Mouse (Mus musculus): ENCODE measurements at regions not wholly inside any gene's neighbourhood (a gene's known extent, or its start where the extent isn't known, plus 50 kb on each side); places are given as distances from the start of the nearest gene placed in this dataset.
A peak's percentile ranks its signal among the peaks of the same experiment; 100 is the strongest.

GRCm38 (mm10) chr13:63660431-63660830 lies 87.0 kb upstream of the Ptch1 start:
- H3K27me3 ChIP-seq (replicated peaks): no peaks in the 10 kb centered on the region
- 82% methylated on average over 4 of the region's 4 CpGs for WGBS
- H3K9ac ChIP-seq (replicated peaks): no peak overlapping the region
- H3K36me3 ChIP-seq: no peaks in the 10 kb centered on the region
- no peak overlapping the region for H3K4me2 ChIP-seq
- no peak overlapping the region for H3K4me3 ChIP-seq (replicated peaks)
- no peak for ATAC-seq (ENCODE audit: low FRiP score)
- H3K27ac ChIP-seq (replicated peaks): no peak overlapping the region
- H3K4me1 ChIP-seq: no peaks in the 10 kb centered on the region
- H3K9me3 ChIP-seq (replicated peaks): no peaks in the 10 kb centered on the region

DNA sequence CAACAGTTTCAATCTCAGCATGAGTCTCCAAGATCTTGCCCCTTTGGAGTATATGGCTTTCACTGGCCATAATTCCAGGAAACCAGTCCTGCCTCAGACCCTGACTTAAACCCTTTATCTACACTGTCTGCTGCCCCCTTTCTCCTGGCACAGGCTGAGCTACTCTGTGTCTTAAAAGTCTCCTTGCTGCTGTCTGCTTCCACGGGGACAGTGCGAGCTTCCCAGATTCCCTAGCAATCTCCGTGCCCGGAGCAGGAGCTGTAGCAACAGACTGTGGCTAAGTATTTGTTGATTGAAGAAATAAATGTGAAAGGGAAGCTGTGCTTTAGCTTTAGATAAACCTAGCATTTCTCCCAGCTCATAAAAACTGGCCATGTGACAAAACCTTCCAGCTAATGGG lies 95.2 kb upstream of the Ptch1 start:
- no peak for ATAC-seq (ENCODE audit: low FRiP score)

DNA sequence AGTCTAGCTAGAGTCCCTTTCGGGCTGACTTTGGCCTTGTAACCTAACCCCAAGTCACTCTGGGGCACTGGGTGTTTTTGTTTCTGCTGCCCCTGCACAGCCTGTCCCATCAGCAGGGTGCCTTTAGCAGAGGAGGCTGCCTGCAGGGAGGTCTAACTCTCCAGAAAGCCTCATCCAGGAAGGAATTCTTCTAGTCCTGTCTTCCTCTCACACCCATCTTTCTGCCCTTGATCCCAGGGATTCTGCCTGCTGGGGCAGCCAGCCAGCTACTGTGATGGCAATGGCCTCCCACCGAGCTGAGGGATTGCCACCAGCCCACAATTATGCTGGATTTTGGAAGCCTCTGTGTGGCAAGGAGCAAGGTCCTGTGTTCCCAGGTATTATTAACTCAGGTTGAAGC lies 95.6 kb upstream of the Ptch1 start:
- H3K4me1 ChIP-seq: peaks cover 10% of the 10 kb centered on the region
- ATAC-seq (ENCODE audit: low FRiP score): no peak
- H3K9ac ChIP-seq (replicated peaks): no peak overlapping the region
- no peak overlapping the region for H3K4me3 ChIP-seq (replicated peaks)
- WGBS: 7% methylated on average over 2 of the region's 2 CpGs
- H3K9me3 ChIP-seq (replicated peaks): no peaks in the 10 kb centered on the region
- no peaks in the 10 kb centered on the region for H3K36me3 ChIP-seq
- H3K27me3 ChIP-seq (replicated peaks): no peaks in the 10 kb centered on the region
- no peak overlapping the region for H3K4me2 ChIP-seq
- H3K27ac ChIP-seq (replicated peaks): peak overlapping the region; percentile 37; the same call in 1 of the 2 replicates

More for the DNA sequence above, 95.2 kb upstream of the Ptch1 start:
- Histone ChIP-seq H3K4me3 (replicated peaks) (no peak overlapping the region), H3K9ac (replicated peaks) (no peak overlapping the region), H3K9me3 (replicated peaks) (no peaks in the 10 kb centered on the region), H3K4me1 (peaks cover 10% of the 10 kb centered on the region), H3K4me2 (no peak overlapping the region), H3K27ac (replicated peaks) (peak overlapping the region; percentile 37; the same call in 1 of the 2 replicates), H3K36me3 (no peaks in the 10 kb centered on the region), H3K27me3 (replicated peaks) (no peaks in the 10 kb centered on the region)
- WGBS: 15% methylated on average over 4 of the region's 4 CpGs

- Histone ChIP-seq H3K4me3 (replicated peaks) (no peak overlapping the region), H3K4me2 (no peak overlapping the region), H3K4me1 (peaks cover 10% of the 10 kb centered on the region), H3K9ac (replicated peaks) (no peak overlapping the region), H3K27me3 (replicated peaks) (no peaks in the 10 kb centered on the region), H3K27ac (replicated peaks) (no peak overlapping the region), H3K36me3 (no peaks in the 10 kb centered on the region), H3K9me3 (replicated peaks) (no peaks in the 10 kb centered on the region)
- no peak for ATAC-seq (ENCODE audit: low FRiP score)
- 64% methylated on average over 4 of the region's 4 CpGs for WGBS
These were observed 99.0 kb upstream of the Ptch1 start for GRCm38 (mm10) chr13:63672425-63672824.

DNA sequence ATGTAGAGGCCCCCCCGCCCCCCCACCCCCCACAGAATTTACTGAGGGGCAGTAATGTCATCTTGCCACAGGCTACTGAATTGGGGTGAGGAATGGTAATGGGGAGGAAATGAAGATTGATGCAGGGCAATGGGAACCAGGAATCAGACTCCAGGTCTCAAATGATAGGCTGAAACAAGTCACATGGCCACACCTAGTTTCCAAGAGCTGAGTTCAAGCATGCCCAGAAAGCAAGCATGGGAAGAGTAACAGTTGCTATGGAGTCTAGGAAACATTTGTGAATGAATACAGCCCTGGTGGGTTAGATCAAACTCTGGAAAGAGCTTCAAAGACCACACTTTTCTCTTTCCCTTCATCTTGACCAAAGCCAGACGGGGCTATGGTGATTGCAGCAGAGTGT lies 104.3 kb upstream of the Ptch1 start:
- 64% methylated on average over 2 of the region's 2 CpGs for WGBS
- Histone ChIP-seq H3K4me2 (no peak overlapping the region), H3K4me3 (replicated peaks) (no peak overlapping the region), H3K27me3 (replicated peaks) (no peaks in the 10 kb centered on the region), H3K9me3 (replicated peaks) (no peaks in the 10 kb centered on the region), H3K27ac (replicated peaks) (no peak overlapping the region), H3K4me1 (no peaks in the 10 kb centered on the region; the same call in 1 of the 2 replicates), H3K36me3 (no peaks in the 10 kb centered on the region), H3K9ac (replicated peaks) (no peak overlapping the region)
- no peak for ATAC-seq (ENCODE audit: low FRiP score)

GRCm38 (mm10) chr13:63678265-63679260 lies 105.2 kb upstream of the Ptch1 start:
- Histone ChIP-seq H3K4me3 (replicated peaks) (no peak overlapping the region), H3K9ac (replicated peaks) (no peak overlapping the region), H3K36me3 (no peaks in the 10 kb centered on the region), H3K27me3 (replicated peaks) (no peaks in the 10 kb centered on the region), H3K4me1 (no peaks in the 10 kb centered on the region; the same call in 1 of the 2 replicates), H3K27ac (replicated peaks) (no peak overlapping the region), H3K9me3 (replicated peaks) (no peaks in the 10 kb centered on the region), H3K4me2 (no peak overlapping the region)
- ATAC-seq (ENCODE audit: low FRiP score): no peak
- 76% methylated on average over 10 of the region's 10 CpGs for WGBS

DNA sequence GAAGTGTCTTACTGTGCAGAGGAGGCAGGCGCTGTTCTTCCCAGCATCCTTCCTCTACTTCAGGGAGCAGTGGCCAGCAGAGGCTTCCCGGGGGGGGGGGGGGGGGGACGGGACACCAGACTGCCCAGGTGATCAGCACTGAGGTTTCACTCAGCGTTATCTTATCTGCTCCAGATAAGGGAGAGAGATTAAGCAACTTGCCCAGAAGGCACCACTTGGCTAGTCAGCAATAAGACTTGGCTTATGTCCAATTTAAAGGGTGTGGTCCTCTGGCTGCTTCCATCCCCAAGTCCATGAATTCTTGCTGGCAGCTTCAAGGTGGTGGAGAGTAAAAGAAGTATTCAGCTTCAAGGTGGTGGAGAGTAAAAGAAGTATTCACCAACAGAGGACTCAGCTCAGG lies 108.9 kb upstream of the Ptch1 start:
- no peak overlapping the region for H3K4me2 ChIP-seq
- H3K9ac ChIP-seq (replicated peaks): no peak overlapping the region
- no peak for ATAC-seq (ENCODE audit: low FRiP score)
- no peaks in the 10 kb centered on the region for H3K36me3 ChIP-seq
- H3K27me3 ChIP-seq (replicated peaks): no peaks in the 10 kb centered on the region
- H3K4me3 ChIP-seq (replicated peaks): no peak overlapping the region
- H3K27ac ChIP-seq (replicated peaks): no peak overlapping the region
- WGBS: 71% methylated on average over 4 of the region's 4 CpGs
- no peaks in the 10 kb centered on the region for H3K9me3 ChIP-seq (replicated peaks)
- no peaks in the 10 kb centered on the region; the same call in 1 of the 2 replicates for H3K4me1 ChIP-seq

- Histone ChIP-seq H3K27me3 (replicated peaks) (no peaks in the 10 kb centered on the region), H3K4me2 (no peak overlapping the region), H3K9me3 (replicated peaks) (no peaks in the 10 kb centered on the region), H3K9ac (replicated peaks) (no peak overlapping the region), H3K4me1 (no peaks in the 10 kb centered on the region), H3K4me3 (replicated peaks) (no peak overlapping the region), H3K36me3 (no peaks in the 10 kb centered on the region), H3K27ac (replicated peaks) (0 out of 2 replicates have a peak overlapping the region, but pooled peaks have one; percentile 18)
- WGBS: 38% methylated on average over 5 of the region's 5 CpGs
- ATAC-seq (ENCODE audit: low FRiP score): no peak
These were observed 118.6 kb upstream of the Ptch1 start for GRCm38 (mm10) chr13:63691974-63692373.

- Histone ChIP-seq H3K9ac (replicated peaks) (no peak overlapping the region), H3K9me3 (replicated peaks) (no peaks in the 10 kb centered on the region), H3K4me1 (no peaks in the 10 kb centered on the region), H3K36me3 (no peaks in the 10 kb centered on the region), H3K4me3 (replicated peaks) (no peak overlapping the region), H3K4me2 (no peak overlapping the region), H3K27me3 (replicated peaks) (no peaks in the 10 kb centered on the region), H3K27ac (replicated peaks) (no peak overlapping the region)
- ATAC-seq (ENCODE audit: low FRiP score): no peak
- WGBS: 68% methylated on average over 5 of the region's 5 CpGs
These were observed 120.2 kb upstream of the Ptch1 start for GRCm38 (mm10) chr13:63693636-63694035.

DNA sequence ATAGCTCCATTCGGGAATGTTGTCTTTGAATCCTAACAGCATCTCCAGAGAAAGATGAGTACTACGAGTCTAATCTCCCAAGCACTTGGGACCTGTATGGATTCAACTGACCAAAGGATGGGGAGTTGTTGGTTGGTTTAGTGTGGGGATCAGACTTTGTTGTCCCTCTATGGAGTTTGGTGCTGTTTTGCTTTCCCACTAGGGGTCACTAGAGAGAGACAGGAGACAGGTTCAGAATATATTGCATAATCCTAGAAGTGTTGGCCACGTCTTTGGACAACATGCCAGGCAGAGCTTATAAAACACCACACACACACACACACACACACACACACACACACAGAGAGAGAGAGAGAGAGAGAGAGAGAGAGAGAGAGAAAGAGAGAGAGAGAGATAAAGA lies 118.6 kb upstream of the Ercc6l2 start:
- ATAC-seq (ENCODE audit: low FRiP score): no peak
- Histone ChIP-seq H3K27me3 (replicated peaks) (no peaks in the 10 kb centered on the region), H3K9ac (replicated peaks) (no peak overlapping the region), H3K4me3 (replicated peaks) (no peak overlapping the region), H3K4me1 (peaks cover 6% of the 10 kb centered on the region), H3K9me3 (replicated peaks) (no peaks in the 10 kb centered on the region), H3K4me2 (no peak overlapping the region), H3K27ac (replicated peaks) (no peak overlapping the region), H3K36me3 (no peaks in the 10 kb centered on the region)
- WGBS: 69% methylated on average over 3 of the region's 3 CpGs

- Histone ChIP-seq H3K27me3 (replicated peaks) (no peaks in the 10 kb centered on the region), H3K27ac (replicated peaks) (no peak overlapping the region), H3K4me3 (replicated peaks) (no peak overlapping the region), H3K36me3 (no peaks in the 10 kb centered on the region), H3K9ac (replicated peaks) (no peak overlapping the region), H3K4me2 (no peak overlapping the region), H3K9me3 (replicated peaks) (no peaks in the 10 kb centered on the region), H3K4me1 (peaks cover 10% of the 10 kb centered on the region)
- WGBS: 68% methylated on average over 2 of the region's 2 CpGs
- ATAC-seq (ENCODE audit: low FRiP score): no peak
These were observed 115.4 kb upstream of the Ercc6l2 start for GRCm38 (mm10) chr13:63699624-63700023.

- Histone ChIP-seq H3K36me3 (no peaks in the 10 kb centered on the region), H3K27ac (replicated peaks) (peak overlapping the region; percentile 58; the same call in 1 of the 2 replicates), H3K9me3 (replicated peaks) (no peaks in the 10 kb centered on the region), H3K4me3 (replicated peaks) (no peak overlapping the region), H3K4me1 (peaks cover 10% of the 10 kb centered on the region), H3K4me2 (no peak overlapping the region), H3K9ac (replicated peaks) (no peak overlapping the region), H3K27me3 (replicated peaks) (no peaks in the 10 kb centered on the region)
- no peak for ATAC-seq (ENCODE audit: low FRiP score)
- 62% methylated on average over 3 of the region's 3 CpGs for WGBS
These were observed 114.3 kb upstream of the Ercc6l2 start for GRCm38 (mm10) chr13:63700747-63701146.

Measured in neural tube, embryonic 15.5 days (tissue).